Mouse (Mus musculus): Measurements from ENCODE around the gene Tmem131.

GRCm38 (mm10) chr1:36920726-36921125, 22.7 kb downstream of the Tmem131 start:
- TF ChIP-seq POLR2A (IDR thresholded peaks at IDR 0.05; ENCODE audit: low read depth, low read length) (no peak), CTCF (IDR thresholded peaks at IDR 0.05; ENCODE audit: borderline replicate concordance, insufficient read depth, low read length) (no peak)
